Mouse (Mus musculus): ENCODE data around the gene Icmt.

GRCm38 (mm10) chr4:152263512-152264176 is 33.4 kb upstream of the Icmt start:
- TF ChIP-seq CTCF (IDR thresholded peaks at IDR 0.05): no peak
- TF ChIP-seq EP300 (IDR thresholded peaks at IDR 0.05): no peak
